Mouse (Mus musculus) bone marrow macrophage, adult 2 months (primary cell): Measurements from ENCODE around the gene Vma21. TPM values are rescaled to one million over a fixed set of nuclear protein-coding genes. Genes with fewer than 3 reads are reported as not detected.

Experiments
- H3K27ac ChIP-seq: 2 replicates; pipeline ENCODE4 v1.5.1; 2012; ENCODE audit warnings: low read depth, low read length; ENCODE audit not compliant: insufficient read depth
- H3K4me1 ChIP-seq: 2 replicates; pipeline ENCODE4 v1.6.1; 2012; ENCODE audit warnings: low read length; ENCODE audit not compliant: control insufficient read depth, insufficient read depth
- H3K4me3 ChIP-seq: 2 replicates; pipeline ENCODE4 v1.5.1; 2012; ENCODE audit warnings: mild to moderate bottlenecking, low read length, moderate library complexity; ENCODE audit not compliant: insufficient read depth
- CTCF ChIP-seq: IDR thresholded peaks from 2 replicates; pipeline ENCODE4 v1.5.1; 2012; ENCODE audit warnings: low read depth, mild to moderate bottlenecking, low read length, moderate library complexity
- POLR2A ChIP-seq: IDR thresholded peaks from 2 replicates; pipeline ENCODE4 v1.6.1; 2012; ENCODE audit warnings: mild to moderate bottlenecking, low read depth, low read length, borderline replicate concordance
- polyA plus RNA-seq: library from polyadenylated mRNA; stranded (reverse); fragments of >200 nt; gene quantifications from 2 replicates; pipeline ENCODE4 v1.2.4, GENCODE M21; 2012; ENCODE audit not compliant: missing spikeins, insufficient read depth, insufficient read length

Gene Vma21
- 47.5 and 62.8 TPM in 2 replicates for polyA plus RNA-seq

DNA sequence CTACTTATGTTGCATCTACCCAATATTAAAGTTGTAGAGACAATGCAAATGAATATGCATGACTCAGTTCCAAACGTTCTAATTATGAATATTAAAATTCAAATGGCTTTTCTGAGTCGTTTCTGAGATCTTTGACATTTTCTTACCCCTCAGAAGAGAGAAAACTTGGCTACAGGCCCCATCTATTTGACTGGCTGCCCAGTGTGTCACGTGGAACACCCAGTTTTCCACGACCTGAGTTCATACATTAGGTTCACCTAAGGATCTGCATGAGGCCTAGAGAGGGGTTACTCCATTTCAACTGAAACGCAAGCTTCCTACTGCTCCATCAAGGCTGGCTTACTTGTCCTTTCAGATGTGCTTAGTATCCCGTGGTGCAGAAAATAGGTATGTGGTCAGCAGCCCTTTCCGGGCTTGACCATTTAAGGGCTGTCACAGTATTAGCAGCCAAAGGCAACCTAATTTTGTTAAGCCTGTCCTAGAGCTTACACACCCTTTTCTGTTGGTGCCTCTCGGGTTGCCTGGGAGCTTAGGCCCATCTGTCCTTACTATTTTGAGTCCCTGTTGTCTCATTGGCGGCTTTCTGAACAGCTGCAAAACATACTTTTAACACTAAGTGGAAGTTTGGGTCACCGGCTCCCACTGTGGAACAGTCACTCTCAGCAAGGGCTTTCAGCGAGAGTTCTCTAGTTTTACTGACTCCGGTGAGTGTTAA is at the start of gene Vma21:
Gene Vma21 (plus strand): TSS at position 294 of the 715 bp plus-strand sequence.
- Histone ChIP-seq H3K4me1 (peaks cover 33% of the 10 kb centered on the region), H3K4me3 (peak within 1 kb of the TSS; percentile 85), H3K27ac (peak within 1 kb of the TSS; percentile 90)
- no peak for TF ChIP-seq POLR2A
- TF ChIP-seq CTCF: no peak

DNA sequence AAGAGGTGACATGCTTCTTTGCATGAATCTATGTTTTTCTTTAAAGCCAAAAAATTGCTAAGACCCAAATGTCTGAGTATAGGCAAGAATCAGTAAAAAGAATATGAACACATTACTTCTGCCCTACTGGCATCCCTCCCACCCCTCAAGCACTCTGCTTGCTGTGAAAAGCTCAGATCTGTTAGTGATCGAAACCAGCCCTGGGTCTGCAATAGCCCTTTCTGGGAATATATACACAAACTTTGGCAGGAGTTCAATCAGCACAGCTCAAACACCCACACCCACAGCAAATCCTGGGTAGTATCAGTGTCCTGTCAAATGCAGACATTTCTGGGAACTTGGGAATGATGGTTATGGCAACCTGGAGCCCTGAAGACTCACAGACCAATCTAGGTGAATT is 47.8 kb upstream of the Vma21 start:
- TF ChIP-seq CTCF: no peak
- TF ChIP-seq POLR2A: no peak
- Histone ChIP-seq H3K4me1 (no peaks in the 10 kb centered on the region), H3K4me3 (no peak overlapping the region), H3K27ac (no peak overlapping the region)

DNA sequence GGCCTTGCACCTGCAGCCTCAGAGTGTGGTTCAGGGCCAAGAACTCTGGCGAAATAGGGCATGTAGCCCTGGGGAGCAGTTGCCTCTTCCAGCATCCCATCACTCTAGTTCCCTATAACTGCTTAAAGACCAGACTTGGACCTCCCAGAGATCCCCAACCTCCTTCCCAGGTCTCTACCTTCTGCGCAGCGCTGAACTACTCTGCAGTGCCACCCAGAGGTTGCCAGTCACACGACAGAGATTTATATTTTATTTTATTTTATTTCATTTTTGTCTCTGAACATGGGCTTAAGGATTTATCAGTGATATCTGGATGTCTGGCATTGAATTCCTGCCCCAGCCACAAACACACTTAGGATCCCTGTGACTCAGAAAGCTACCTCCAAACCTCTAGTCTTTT is 24.6 kb upstream of the Vma21 start:
- no peak overlapping the region for H3K27ac ChIP-seq
- TF ChIP-seq POLR2A (no peak), CTCF (no peak)
- H3K4me1 ChIP-seq: no peaks in the 10 kb centered on the region
- H3K4me3 ChIP-seq: no peak overlapping the region

DNA sequence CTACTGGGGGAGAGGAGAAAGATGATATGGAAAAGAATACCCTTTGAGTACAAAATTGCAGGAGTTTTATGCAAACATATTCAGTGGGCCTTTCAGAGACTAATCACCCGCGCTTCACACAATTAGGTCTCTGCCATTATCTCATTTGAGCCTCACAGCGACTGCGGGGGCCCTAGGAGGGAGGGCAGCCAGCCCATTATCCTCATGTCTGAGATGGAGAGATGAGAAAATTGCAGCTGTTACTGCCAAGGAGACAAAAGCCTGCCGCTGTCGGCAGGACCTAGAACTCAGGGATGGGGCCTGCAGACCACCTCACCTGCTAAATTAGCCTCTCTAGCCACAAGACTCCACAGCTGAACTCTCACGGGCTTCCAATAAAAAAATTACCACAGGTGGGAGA is 18.0 kb upstream of the Vma21 start:
- Histone ChIP-seq H3K27ac (no peak overlapping the region), H3K4me1 (peaks cover 2% of the 10 kb centered on the region), H3K4me3 (no peak overlapping the region)
- no peak for TF ChIP-seq CTCF

DNA sequence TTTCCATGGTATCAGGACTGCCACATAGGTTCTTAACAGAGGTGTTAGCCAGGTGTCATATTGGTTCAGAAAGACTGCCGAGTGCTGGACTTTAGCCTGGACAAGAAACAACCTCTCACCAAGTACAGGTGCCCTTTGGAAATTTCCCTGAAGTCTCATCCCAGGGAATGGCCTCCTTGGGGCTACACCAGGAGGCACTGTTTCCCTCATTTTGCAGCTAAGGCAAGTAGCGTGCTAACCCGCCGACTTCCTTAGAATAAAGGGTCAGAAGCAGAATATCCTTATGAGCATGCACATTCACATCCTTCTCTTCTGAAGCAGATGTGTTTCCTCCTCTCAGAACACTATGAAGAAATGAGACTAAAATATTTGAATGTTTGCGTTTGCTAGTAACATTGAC is 16.8 kb upstream of the Vma21 start:
- TF ChIP-seq POLR2A: no peak
- TF ChIP-seq CTCF: 0 out of 2 replicates have a peak, but pooled peaks have one; percentile 23
- no peak overlapping the region for H3K27ac ChIP-seq
- peaks cover 2% of the 10 kb centered on the region for H3K4me1 ChIP-seq
- no peak overlapping the region for H3K4me3 ChIP-seq

DNA sequence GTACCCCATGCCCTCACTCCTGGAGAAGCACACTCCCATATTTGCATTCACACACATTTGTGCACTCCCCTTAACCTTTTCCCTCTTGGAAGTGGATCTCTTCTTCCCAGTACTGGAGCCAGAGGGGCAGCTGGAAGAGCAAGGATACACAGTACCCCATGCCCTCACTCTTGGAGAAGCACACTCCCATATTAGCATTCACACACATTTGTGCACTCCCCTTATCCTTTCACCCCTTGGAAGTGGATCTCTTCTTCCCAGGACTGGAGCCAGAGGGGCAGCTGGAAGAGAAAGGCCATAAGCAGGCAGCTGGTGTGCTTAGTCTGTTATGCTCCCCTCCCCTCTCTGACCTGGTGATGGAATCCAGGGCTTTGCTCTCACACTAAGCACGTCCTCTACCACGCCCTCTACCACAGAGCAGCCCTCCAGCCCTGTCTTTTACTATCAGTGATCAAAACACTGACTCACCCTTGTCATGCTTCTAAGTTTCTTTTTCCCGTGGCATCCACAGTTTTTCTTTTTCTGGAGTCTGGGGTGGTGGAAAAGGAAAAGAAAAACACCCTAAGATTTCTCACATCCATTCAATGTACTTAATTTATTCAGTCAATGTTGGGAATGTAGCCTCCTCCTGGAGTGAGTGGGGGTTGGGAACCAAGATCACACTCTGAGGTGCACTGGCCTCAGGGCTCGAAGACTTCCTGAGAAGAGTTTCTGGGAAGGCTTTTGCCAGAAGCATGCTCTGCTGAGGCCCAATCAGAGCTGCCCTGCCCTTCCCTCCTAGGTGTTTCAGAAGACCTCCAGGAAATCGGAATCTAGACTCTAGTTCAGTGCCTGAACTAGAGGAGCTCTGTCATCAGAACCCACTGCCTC is 3.5 kb upstream of the Vma21 start:
- H3K4me1 ChIP-seq: peaks cover 34% of the 10 kb centered on the region
- H3K27ac ChIP-seq: peak overlapping the region; percentile 40; the same call in 1 of the 2 replicates
- TF ChIP-seq POLR2A (no peak), CTCF (no peak)
- no peak overlapping the region for H3K4me3 ChIP-seq

DNA sequence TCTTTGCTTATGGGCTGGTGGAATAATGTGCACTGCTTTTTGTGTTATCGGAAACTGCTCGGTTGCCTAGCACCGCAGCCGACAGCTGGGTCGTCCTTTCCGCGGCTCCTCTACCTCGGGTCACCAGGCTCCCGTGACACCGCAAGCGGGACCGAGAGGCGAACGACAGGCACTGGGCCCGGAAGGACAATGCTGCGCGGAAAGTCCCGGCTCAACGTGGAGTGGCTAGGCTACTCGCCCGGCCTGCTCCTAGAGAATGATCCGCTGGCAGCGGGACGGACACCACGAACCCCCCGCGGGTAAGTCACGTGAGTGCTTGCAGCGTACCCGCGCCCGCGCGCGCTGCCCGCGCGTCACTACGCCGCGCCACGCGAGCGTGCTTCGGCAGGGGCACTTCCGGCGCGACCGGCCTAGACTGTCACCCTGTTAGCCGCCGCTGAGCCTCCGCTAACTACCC is 705 bp downstream of the Vma21 start:
- Histone ChIP-seq H3K4me1 (peaks cover 29% of the 10 kb centered on the region), H3K4me3 (peak overlapping the region; percentile 85), H3K27ac (peak overlapping the region; percentile 90)
- TF ChIP-seq POLR2A: no peak
- no peak for TF ChIP-seq CTCF

DNA sequence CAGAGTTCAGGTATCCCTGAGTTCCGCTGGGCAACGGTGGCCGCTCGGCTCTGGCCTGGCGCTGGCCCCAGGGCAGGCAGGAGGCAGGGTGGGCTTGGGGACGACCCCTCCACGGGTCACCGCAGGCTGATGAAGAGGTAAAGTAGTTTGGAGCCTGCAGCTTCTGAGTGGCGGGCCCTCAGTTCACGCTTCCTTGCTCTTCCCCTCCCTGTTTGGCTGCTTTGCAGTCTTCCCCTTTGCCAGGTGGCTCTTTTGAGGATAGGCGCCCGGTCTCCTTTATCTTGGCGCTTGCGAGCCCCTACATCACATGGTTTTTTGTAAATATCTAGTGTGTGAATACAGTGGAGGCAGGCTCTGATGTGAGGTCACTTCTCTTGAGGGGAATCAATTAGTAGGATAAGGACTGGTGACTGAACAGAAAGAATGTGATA is 1.2 kb downstream of the Vma21 start:
- Histone ChIP-seq H3K4me1 (peaks cover 25% of the 10 kb centered on the region), H3K4me3 (peak overlapping the region; percentile 85), H3K27ac (peak overlapping the region; percentile 83)
- TF ChIP-seq CTCF: no peak
- TF ChIP-seq POLR2A: no peak

DNA sequence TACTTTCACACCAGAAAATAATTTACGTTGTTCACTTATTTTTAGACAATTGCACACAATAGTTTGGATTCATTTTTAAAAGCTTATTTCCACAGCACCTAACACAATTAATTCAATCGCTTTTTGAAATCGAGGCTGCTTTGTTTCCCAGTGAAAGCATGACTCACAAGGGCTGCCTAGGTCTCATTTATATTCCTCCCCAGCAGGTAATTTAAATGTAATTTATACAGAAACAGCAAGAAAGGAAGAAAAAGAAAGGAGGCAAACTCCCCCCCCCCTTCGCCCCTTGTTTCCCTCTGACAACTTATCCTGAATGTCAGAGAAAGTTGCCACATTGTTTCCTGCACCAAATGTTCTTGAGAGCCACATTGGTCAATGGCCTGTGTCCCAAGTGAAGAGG is 23.2 kb downstream of the Vma21 start:
- no peak overlapping the region for H3K4me3 ChIP-seq
- H3K4me1 ChIP-seq: peaks cover 10% of the 10 kb centered on the region
- TF ChIP-seq CTCF (no peak), POLR2A (no peak)

DNA sequence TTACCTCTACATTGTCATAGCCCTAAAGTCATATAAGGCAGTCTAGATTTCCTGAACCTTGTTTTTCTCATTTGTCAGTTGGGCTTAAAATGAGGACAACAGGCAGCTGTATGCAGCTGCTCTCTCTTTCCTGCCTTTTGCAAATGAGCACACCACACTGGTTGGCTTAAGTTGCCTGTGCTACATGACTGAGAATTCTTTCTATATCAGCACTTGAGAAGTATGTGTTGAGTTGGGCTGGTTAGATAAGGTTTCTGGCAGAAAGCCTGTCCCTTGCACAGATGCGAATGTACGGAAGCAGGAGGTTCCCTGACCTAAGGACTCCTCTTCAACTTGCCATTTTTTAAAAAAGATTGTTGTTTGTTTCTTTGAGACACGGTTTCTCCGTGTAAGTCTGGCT is 31.0 kb downstream of the Vma21 start:
- no peak for TF ChIP-seq POLR2A
- TF ChIP-seq CTCF: no peak
- no peak overlapping the region for H3K4me3 ChIP-seq

More for the DNA sequence above, 23.2 kb downstream of the Vma21 start:
- H3K27ac ChIP-seq: no peak overlapping the region

More for the DNA sequence above, 31.0 kb downstream of the Vma21 start:
- no peaks in the 10 kb centered on the region; the same call in 1 of the 2 replicates for H3K4me1 ChIP-seq
- no peak overlapping the region for H3K27ac ChIP-seq
